Mouse (Mus musculus): ENCODE results near the gene Gm42957. TPM values are rescaled to one million over a fixed set of nuclear protein-coding genes. Genes with fewer than 3 reads are reported as not detected.
A peak's percentile ranks its signal among the peaks of the same experiment; 100 is the strongest.

Gene Gm42957
- total and polyA plus RNA-seq, 3 experiments = 0.08 to 0.11 TPM; not detected in 1

GRCm38 (mm10) chr3:96675171-96675570, 39.9 kb downstream of the Gm42957 start:
- dilution Hi-C loops (cut with MboI; ENCODE audit: extremely low pct_ligation_motif_present, extremely low pct_unique_long_range_greater_than_20kb, low sequenced_read_pairs) = no loop called here
- Histone ChIP-seq H3K27me3 (replicated peaks) (peaks cover 12% of the 10 kb centered on the region), H3K4me1 (ENCODE audit: control insufficient read depth in 1 of 2, insufficient read depth in 2 of 2) (peaks cover 35 to 61% of the 10 kb centered on the region in 2 experiments), H3K79me2 (replicated peaks; ENCODE audit: control insufficient read depth, extremely low read depth, insufficient read depth, poor library complexity, severe bottlenecking) (no peaks in the 10 kb centered on the region), H3K27ac (ENCODE audit: insufficient read depth, low read depth) (peak overlapping the region; percentile 62; the same call in 1 of the 2 replicates), H3K9ac (ENCODE audit: insufficient read depth, low read depth) (0 out of 2 replicates have a peak overlapping the region, but pooled peaks have one; percentile 2), H3K4me3 (replicated peaks in 1 of 3; ENCODE audit: low read depth in 2 of 3, low read length in 2 of 3, poor library complexity in 1 of 3) (no peak overlapping the region), H3K36me3 (replicated peaks in 1 of 2; ENCODE audit: control insufficient read depth in 1 of 2, insufficient read depth in 1 of 2, low read length in 1 of 2) (no peaks in the 10 kb centered on the region), H3K4me2 (ENCODE audit: insufficient read depth, low read depth, poor library complexity, severe bottlenecking) (peak overlapping the region; percentile 63), H3K9me3 (replicated peaks; ENCODE audit: low read length) (no peaks in the 10 kb centered on the region)
- no peak for DNase-seq (ENCODE audit: extremely low read depth)
- TF ChIP-seq TBP (conservative IDR thresholded peaks at IDR 0.05; ENCODE audit: low read depth, low read length) (0 out of 2 replicates have a peak, but pooled peaks have one; percentile 52), ELF1 (IDR thresholded peaks at IDR 0.05; ENCODE audit: low read depth, low read length) (peak; percentile 53), POLR2A (IDR thresholded peaks at IDR 0.05; ENCODE audit: low read depth, low read length) (no peak)
- in situ Hi-C loops (cut with MboI; ENCODE audit: low pct_ligation_motif_present, low pct_unique_long_range_greater_than_20kb, low sequenced_read_pairs) = no loop called here

GRCm38 (mm10) chr3:96675690-96676089, 40.4 kb downstream of the Gm42957 start:
- no peak overlapping the region for H3K4me3 ChIP-seq (replicated peaks in 1 of 3; ENCODE audit: low read depth in 2 of 3, low read length in 2 of 3, poor library complexity in 1 of 3)
- peak overlapping the region; percentile 67 for H3K27ac ChIP-seq (ENCODE audit: insufficient read depth, low read depth)
- peak; percentile 44 for DNase-seq (ENCODE audit: extremely low read depth)
- H3K9ac ChIP-seq (ENCODE audit: insufficient read depth, low read depth) = 0 out of 2 replicates have a peak overlapping the region, but pooled peaks have one; percentile 2
- no peaks in the 10 kb centered on the region for H3K79me2 ChIP-seq (replicated peaks; ENCODE audit: control insufficient read depth, extremely low read depth, insufficient read depth, poor library complexity, severe bottlenecking)
- TF ChIP-seq MAZ (IDR thresholded peaks at IDR 0.05; ENCODE audit: low read depth, low read length) (0 out of 2 replicates have a peak, but pooled peaks have one; percentile 23), TCF12 (IDR thresholded peaks at IDR 0.05; ENCODE audit: low read depth, low read length) (peak; percentile 52; the same call in 1 of the 2 replicates), ETS1 (conservative IDR thresholded peaks at IDR 0.05; ENCODE audit: low read depth, low read length) (peak; percentile 24; the same call in 1 of the 2 replicates), ZKSCAN1 (IDR thresholded peaks at IDR 0.05; ENCODE audit: borderline replicate concordance, low read depth, low read length) (no peak)
- dilution Hi-C loops (cut with MboI; ENCODE audit: extremely low pct_ligation_motif_present, extremely low pct_unique_long_range_greater_than_20kb, low sequenced_read_pairs) = no loop called here
- peaks cover 10% of the 10 kb centered on the region for H3K27me3 ChIP-seq (replicated peaks)
- peaks cover 40 to 61% of the 10 kb centered on the region in 2 experiments for H3K4me1 ChIP-seq (ENCODE audit: control insufficient read depth in 1 of 2, insufficient read depth in 2 of 2)
- H3K4me2 ChIP-seq (ENCODE audit: insufficient read depth, low read depth, poor library complexity, severe bottlenecking) = peak overlapping the region; percentile 45
- no peaks in the 10 kb centered on the region for H3K9me3 ChIP-seq (replicated peaks; ENCODE audit: low read length)
- H3K36me3 ChIP-seq (replicated peaks in 1 of 2; ENCODE audit: control insufficient read depth in 1 of 2, insufficient read depth in 1 of 2, low read length in 1 of 2) = no peaks in the 10 kb centered on the region
- in situ Hi-C loops (cut with MboI; ENCODE audit: low pct_ligation_motif_present, low pct_unique_long_range_greater_than_20kb, low sequenced_read_pairs) = no loop called here

GRCm38 (mm10) chr3:96678456-96678855, 43.2 kb downstream of the Gm42957 start:
- DNase-seq (ENCODE audit: extremely low read depth) = no peak
- dilution Hi-C loops (cut with MboI; ENCODE audit: extremely low pct_ligation_motif_present, extremely low pct_unique_long_range_greater_than_20kb, low sequenced_read_pairs) = no loop called here
- Histone ChIP-seq H3K27ac (ENCODE audit: insufficient read depth, low read depth) (no peak overlapping the region), H3K4me3 (replicated peaks in 1 of 3; ENCODE audit: low read depth in 2 of 3, low read length in 2 of 3, poor library complexity in 1 of 3) (no peak overlapping the region), H3K9ac (ENCODE audit: insufficient read depth, low read depth) (no peak overlapping the region), H3K4me2 (ENCODE audit: insufficient read depth, low read depth, poor library complexity, severe bottlenecking) (no peak overlapping the region), H3K79me2 (replicated peaks; ENCODE audit: control insufficient read depth, extremely low read depth, insufficient read depth, poor library complexity, severe bottlenecking) (no peaks in the 10 kb centered on the region), H3K4me1 (ENCODE audit: control insufficient read depth in 1 of 2, insufficient read depth in 2 of 2) (peaks cover 39 to 79% of the 10 kb centered on the region in 2 experiments), H3K27me3 (replicated peaks) (no peaks in the 10 kb centered on the region), H3K9me3 (replicated peaks; ENCODE audit: low read length) (no peaks in the 10 kb centered on the region), H3K36me3 (replicated peaks in 1 of 2; ENCODE audit: control insufficient read depth in 1 of 2, insufficient read depth in 1 of 2, low read length in 1 of 2) (peaks cover 0 to 3% of the 10 kb centered on the region in 2 experiments)
- in situ Hi-C loops (cut with MboI; ENCODE audit: low pct_ligation_motif_present, low pct_unique_long_range_greater_than_20kb, low sequenced_read_pairs) = no loop called here
- TF ChIP-seq SIN3A (IDR thresholded peaks at IDR 0.05; ENCODE audit: low read length) (no peak), KAT2A (IDR thresholded peaks at IDR 0.05; ENCODE audit: insufficient replicate concordance, low read length) (no peak), ETS1 (conservative IDR thresholded peaks at IDR 0.05; ENCODE audit: low read depth, low read length) (no peak), PAX5 (IDR thresholded peaks at IDR 0.05; ENCODE audit: low read length) (no peak), E2F4 (IDR thresholded peaks at IDR 0.05; ENCODE audit: insufficient replicate concordance, low read depth, low read length) (no peak), USF1 (IDR thresholded peaks at IDR 0.05; ENCODE audit: low read depth, low read length) (no peak), SMC3 (IDR thresholded peaks at IDR 0.05; ENCODE audit: low read depth, low read length) (no peak), RCOR1 (conservative IDR thresholded peaks at IDR 0.05; ENCODE audit: low read depth, low read length) (no peak), MXI1 (IDR thresholded peaks at IDR 0.05; ENCODE audit: low read depth, low read length) (no peak), ZC3H11A (IDR thresholded peaks at IDR 0.05; ENCODE audit: low read depth, low read length) (no peak), JUND (conservative IDR thresholded peaks at IDR 0.05; ENCODE audit: low read depth, low read length) (no peak), CTCF (conservative IDR thresholded peaks at IDR 0.05 in 1 of 2, IDR thresholded peaks at IDR 0.05 in 1 of 2; ENCODE audit: low read depth in 2 of 2, low read length in 2 of 2) (no peak), ZKSCAN1 (IDR thresholded peaks at IDR 0.05; ENCODE audit: borderline replicate concordance, low read depth, low read length) (no peak), TBP (conservative IDR thresholded peaks at IDR 0.05; ENCODE audit: low read depth, low read length) (no peak), JUN (IDR thresholded peaks at IDR 0.05; ENCODE audit: insufficient read depth, low read depth, low read length) (no peak), GABPA (IDR thresholded peaks at IDR 0.05; ENCODE audit: insufficient replicate concordance, low read depth, low read length) (no peak), MAZ (IDR thresholded peaks at IDR 0.05; ENCODE audit: low read depth, low read length) (no peak), MAFK (IDR thresholded peaks at IDR 0.05; ENCODE audit: insufficient replicate concordance, low read length) (no peak), RAD21 (IDR thresholded peaks at IDR 0.05; ENCODE audit: low read depth, low read length) (no peak)
